In genomic region chr12:105050898-105051297, GRCm38 (mm10) we compare ENCODE assay signal across 8 mouse cellular contexts. TPM values are rescaled to one million over a fixed set of nuclear protein-coding genes. Genes with fewer than 3 reads are reported as not detected.
DNase-seq lines count a peak whose midpoint lies in the region; ATAC-seq lines count a peak whose summit lies in the region.
"Had no signal": no experiment of that assay in that cellular context is flagged by ENCODE, and none has a peak within 500 bp of the region (broad histone marks: within the 10 kb centered on the region; RNA-seq: fewer than 3 reads in every experiment).

No protein-coding gene starts in this region.

- 17% methylated on average over 4 of the region's 4 CpGs for WGBS in hindbrain, embryonic 14.5 days
- WGBS in liver, embryonic 15.5 days (ENCODE audit: insufficient replicate concordance): 12% methylated on average over 4 of the region's 4 CpGs

- DNase-seq in layer of hippocampus, adult 18-20 months (ENCODE audit: low spot score in 2 of 2): peak; percentile 34 to 80
- no peak for DNase-seq in layer of hippocampus, adult 9-10 months (ENCODE audit: low spot score)
- DNase-seq in MN1 (ENCODE audit: low spot score): peak; percentile 51
- DNase-seq in cerebellum, adult 9-11 months: peak; percentile 49
- DNase-seq in hindbrain, embryonic 14.5 days (ENCODE audit: low spot score): peak; percentile 87
- peak; percentile 60 for DNase-seq in retina, postnatal 1 day

- peak; percentile 37; the same call in 1 of the 2 replicates for ATAC-seq in hindbrain, embryonic 14.5 days (ENCODE audit: low FRiP score)
- ATAC-seq in liver, embryonic 15.5 days (ENCODE audit: insufficient read depth): peak; percentile 50; the same call in 1 of the 2 replicates

- no peak overlapping the region for H3K9ac ChIP-seq in hindbrain, embryonic 14.5 days
- no peak overlapping the region for H3K9ac ChIP-seq in liver, embryonic 15.5 days
- H3K9ac ChIP-seq: neural tube, embryonic 12.5 days had no signal

- no peaks in the 10 kb centered on the region for H3K4me1 ChIP-seq in hindbrain, embryonic 14.5 days (replicated peaks; ENCODE audit: control insufficient read depth, insufficient read depth, low read length)
- peaks cover 31% of the 10 kb centered on the region for H3K4me1 ChIP-seq in liver, embryonic 15.5 days (replicated peaks)
- H3K4me1 ChIP-seq: neural tube, embryonic 12.5 days had no signal

- no peaks in the 10 kb centered on the region for H3K27me3 ChIP-seq in hindbrain, embryonic 14.5 days (ENCODE audit: control insufficient read depth, insufficient read depth, low read length)
- no peaks in the 10 kb centered on the region for H3K27me3 ChIP-seq in liver, embryonic 15.5 days
- H3K27me3 ChIP-seq: neural tube, embryonic 12.5 days had no signal

- no peak overlapping the region for H3K27ac ChIP-seq in hindbrain, embryonic 14.5 days
- peak overlapping the region; percentile 22; the same call in 1 of the 2 replicates for H3K27ac ChIP-seq in liver, embryonic 15.5 days (replicated peaks)
- H3K27ac ChIP-seq: neural tube, embryonic 12.5 days had no signal

- no peak overlapping the region for H3K4me2 ChIP-seq in hindbrain, embryonic 14.5 days (replicated peaks)
- H3K4me2 ChIP-seq in liver, embryonic 15.5 days: no peak overlapping the region
- H3K4me2 ChIP-seq: neural tube, embryonic 12.5 days had no signal

- H3K9me3 ChIP-seq in hindbrain, embryonic 14.5 days (ENCODE audit: control insufficient read depth, low read length): no peaks in the 10 kb centered on the region
- H3K9me3 ChIP-seq in liver, embryonic 15.5 days (replicated peaks): no peaks in the 10 kb centered on the region
- H3K9me3 ChIP-seq: neural tube, embryonic 12.5 days had no signal

- H3K36me3 ChIP-seq in hindbrain, embryonic 14.5 days (replicated peaks; ENCODE audit: control insufficient read depth, insufficient read depth): no peaks in the 10 kb centered on the region
- H3K36me3 ChIP-seq in liver, embryonic 15.5 days (replicated peaks): peaks cover 39% of the 10 kb centered on the region
- H3K36me3 ChIP-seq: neural tube, embryonic 12.5 days had no signal

- no peak overlapping the region for H3K4me3 ChIP-seq in hindbrain, embryonic 14.5 days (replicated peaks; ENCODE audit: low read length)
- H3K4me3 ChIP-seq in liver, embryonic 15.5 days (replicated peaks): no peak overlapping the region
- H3K4me3 ChIP-seq: neural tube, embryonic 12.5 days had no signal

RNA-seq across cellular contexts. Expression of gene Glrx5, which starts 18.4 kb away (rescaled TPM):
- 10 to 100 TPM; 45.9 to 46.2 TPM for total RNA-seq in layer of hippocampus, adult 18-20 months (2021)
- 183 and 189 TPM in 2 replicates for polyA plus RNA-seq in hindbrain, embryonic 14.5 days (2014; fragmentation: Nextera tagmentation; extraction: Ambion mirVana)
- 496 and 514 TPM in 2 replicates for polyA plus RNA-seq in liver, embryonic 15.5 days (2015; fragmentation: Nextera tagmentation; extraction: Ambion mirVana)

RNA-seq across cellular contexts. Expression of gene Syne3, which starts 41.3 kb away (rescaled TPM):
- total RNA-seq in layer of hippocampus, adult 18-20 months (2021): 1 to 10 TPM; 2.0 to 2.3 TPM
- 0.35 TPM in 2 replicates for polyA plus RNA-seq in hindbrain, embryonic 14.5 days (2014; fragmentation: Nextera tagmentation; extraction: Ambion mirVana)
- polyA plus RNA-seq in liver, embryonic 15.5 days (2015; fragmentation: Nextera tagmentation; extraction: Ambion mirVana): 2.9 and 3.0 TPM in 2 replicates
